Mouse (Mus musculus) megakaryocyte, adult 5-6 weeks (primary cell): ENCODE measurements around the gene Hoxb13. TPM values are rescaled to one million over a fixed set of nuclear protein-coding genes. Genes with fewer than 3 reads are reported as not detected.

ENCODE experiments used
- total RNA-seq, 2 experiments: library from RNA; stranded (forward) in 1 of 2; stranded (reverse) in 1 of 2; fragments of 153-499, 151-499 nt in 1 of 2; fragments of 221-1000, 200-1000 nt in 1 of 2; gene quantifications; 2 replicates each; pipeline versions ENCODE4 v1.2.3 to v1.2.4; 2015 to 2017

Hoxb13 gene
- total RNA-seq, 2 experiments from 2014 or later = not detected

Other genes with a start within 250 kb of the Hoxb13 start
- gene Igf2bp1, start 188.4 kb upstream of the Hoxb13 start, total RNA-seq (2015) = not detected in 2 replicates
- not detected in 2 replicates for gene Igf2bp1, start 188.4 kb upstream of the Hoxb13 start, total RNA-seq (2017)
- not detected in 2 replicates for gene Gip, start 169.8 kb upstream of the Hoxb13 start, total RNA-seq (2015)
- gene Gip, start 169.8 kb upstream of the Hoxb13 start, total RNA-seq (2017) = not detected in 2 replicates
- gene Snf8, start 159.4 kb upstream of the Hoxb13 start, total RNA-seq (2015) = 80.1 and 93.3 TPM in 2 replicates
- gene Snf8, start 159.4 kb upstream of the Hoxb13 start, total RNA-seq (2017) = 47.6 and 59.8 TPM in 2 replicates
- 22.5 and 22.8 TPM in 2 replicates for gene Ube2z, start 128.9 kb upstream of the Hoxb13 start, total RNA-seq (2015)
- gene Ube2z, start 128.9 kb upstream of the Hoxb13 start, total RNA-seq (2017) = 20.8 and 21.5 TPM in 2 replicates
- 192 and 203 TPM in 2 replicates for gene Atp5g1, start 118.6 kb upstream of the Hoxb13 start, total RNA-seq (2015)
- 24.3 and 35.9 TPM in 2 replicates for gene Atp5g1, start 118.6 kb upstream of the Hoxb13 start, total RNA-seq (2017)
- gene Calcoco2, start 82.4 kb upstream of the Hoxb13 start, total RNA-seq (2015) = not detected in 2 replicates
- gene Calcoco2, start 82.4 kb upstream of the Hoxb13 start, total RNA-seq (2017) = not detected in 2 replicates
- not detected in 2 replicates for gene Ttll6, start 60.5 kb upstream of the Hoxb13 start, total RNA-seq (2015)
- gene Ttll6, start 60.5 kb upstream of the Hoxb13 start, total RNA-seq (2017) = not detected in 2 replicates
- not detected in 2 replicates for gene Hoxb9, start 77.1 kb downstream of the Hoxb13 start, total RNA-seq (2015)
- gene Hoxb9, start 77.1 kb downstream of the Hoxb13 start, total RNA-seq (2017) = not detected in 2 replicates
- gene Hoxb8, start 87.6 kb downstream of the Hoxb13 start, total RNA-seq (2015) = not detected in 2 replicates
- gene Hoxb8, start 87.6 kb downstream of the Hoxb13 start, total RNA-seq (2017) = not detected in 2 replicates
- gene Hoxb7, start 92.3 kb downstream of the Hoxb13 start, total RNA-seq (2015) = 0.11 TPM in 1 of 2 replicates, not detected in the other
- not detected in 2 replicates for gene Hoxb7, start 92.3 kb downstream of the Hoxb13 start, total RNA-seq (2017)
- not detected in 2 replicates for gene Hoxb6, start 98.2 kb downstream of the Hoxb13 start, total RNA-seq (2015)
- not detected in 2 replicates for gene Hoxb6, start 98.2 kb downstream of the Hoxb13 start, total RNA-seq (2017)
- not detected in 2 replicates for gene Hoxb5, start 109.0 kb downstream of the Hoxb13 start, total RNA-seq (2015)
- gene Hoxb5, start 109.0 kb downstream of the Hoxb13 start, total RNA-seq (2017) = not detected in 2 replicates
- 2.9 and 3.4 TPM in 2 replicates for gene Hoxb4, start 124.0 kb downstream of the Hoxb13 start, total RNA-seq (2015)
- 3.7 and 4.0 TPM in 2 replicates for gene Hoxb4, start 124.0 kb downstream of the Hoxb13 start, total RNA-seq (2017)
- 0.75 and 1.4 TPM in 2 replicates for gene Hoxb3, start 129.0 kb downstream of the Hoxb13 start, total RNA-seq (2015)
- 0.12 and 0.44 TPM in 2 replicates for gene Hoxb3, start 129.0 kb downstream of the Hoxb13 start, total RNA-seq (2017)
- gene Hoxb2, start 156.2 kb downstream of the Hoxb13 start, total RNA-seq (2015) = 0.09 TPM in 1 of 2 replicates, not detected in the other
- 0.77 TPM in 1 of 2 replicates, not detected in the other for gene Hoxb2, start 156.2 kb downstream of the Hoxb13 start, total RNA-seq (2017)
- gene Hoxb1, start 171.4 kb downstream of the Hoxb13 start, total RNA-seq (2015) = not detected in 2 replicates
- gene Hoxb1, start 171.4 kb downstream of the Hoxb13 start, total RNA-seq (2017) = not detected in 2 replicates